Mouse (Mus musculus): ENCODE data around the gene Zer1. TPM values are rescaled to one million over a fixed set of nuclear protein-coding genes. Genes with fewer than 3 reads are reported as not detected.
"Not testable (repeated sequence)": the region's sequence is repeated elsewhere in the genome, so short reads cannot be mapped to it uniquely, and the experiment has no call there.

Gene Zer1
- polyA plus RNA-seq, 1 experiment from 2014 or later: 16.0 TPM

GRCm38 (mm10) chr2:30131240-30131639 lies 6.9 kb upstream of the Zer1 start:
- H3K4me2 ChIP-seq (replicated peaks); H3K9me3 ChIP-seq (ENCODE audit: control insufficient read depth, low read length); H3K9ac ChIP-seq; DNase-seq (ENCODE audit: low spot score); H3K27me3 ChIP-seq (ENCODE audit: control insufficient read depth, insufficient read depth, low read length); ATAC-seq (ENCODE audit: low FRiP score); H3K27ac ChIP-seq; H3K4me3 ChIP-seq (replicated peaks; ENCODE audit: low read length): not testable (repeated sequence)
- H3K4me1 ChIP-seq (replicated peaks; ENCODE audit: control insufficient read depth, insufficient read depth, low read length): peaks cover 14% of the 10 kb centered on the region; the same call in 1 of the 2 replicates
- H3K36me3 ChIP-seq (replicated peaks; ENCODE audit: control insufficient read depth, insufficient read depth): peaks cover 12% of the 10 kb centered on the region; the same call in 1 of the 2 replicates
- WGBS: 69% methylated on average over 5 of the region's 5 CpGs

- Histone ChIP-seq H3K4me2 (replicated peaks) (no peak overlapping the region), H3K4me3 (replicated peaks; ENCODE audit: low read length) (no peak overlapping the region), H3K27me3 (ENCODE audit: control insufficient read depth, insufficient read depth, low read length) (no peaks in the 10 kb centered on the region), H3K9ac (no peak overlapping the region), H3K36me3 (replicated peaks; ENCODE audit: control insufficient read depth, insufficient read depth) (0 out of 2 replicates have a peak, but pooled peaks cover under 1% of the 10 kb centered on the region), H3K9me3 (ENCODE audit: control insufficient read depth, low read length) (no peaks in the 10 kb centered on the region), H3K4me1 (replicated peaks; ENCODE audit: control insufficient read depth, insufficient read depth, low read length) (peaks cover 11% of the 10 kb centered on the region), H3K27ac (no peak overlapping the region)
- DNase-seq (ENCODE audit: low spot score): no peak
- ATAC-seq (ENCODE audit: low FRiP score): no peak
- WGBS: 85% methylated on average over 4 of the region's 4 CpGs
These were observed 5.8 kb upstream of the Zer1 start for GRCm38 (mm10) chr2:30130156-30130555.

GRCm38 (mm10) chr2:30128789-30129188 lies 4.4 kb upstream of the Zer1 start:
- peaks cover 6% of the 10 kb centered on the region for H3K4me1 ChIP-seq (replicated peaks; ENCODE audit: control insufficient read depth, insufficient read depth, low read length)
- no peaks in the 10 kb centered on the region for H3K36me3 ChIP-seq (replicated peaks; ENCODE audit: control insufficient read depth, insufficient read depth)
- no peak for ATAC-seq (ENCODE audit: low FRiP score)
- no peak overlapping the region for H3K9ac ChIP-seq
- no peaks in the 10 kb centered on the region for H3K9me3 ChIP-seq (ENCODE audit: control insufficient read depth, low read length)
- WGBS: 31% methylated on average over 2 of the region's 2 CpGs
- no peak overlapping the region for H3K27ac ChIP-seq
- H3K4me3 ChIP-seq (replicated peaks; ENCODE audit: low read length): no peak overlapping the region
- H3K4me2 ChIP-seq (replicated peaks): no peak overlapping the region
- no peaks in the 10 kb centered on the region for H3K27me3 ChIP-seq (ENCODE audit: control insufficient read depth, insufficient read depth, low read length)
- DNase-seq (ENCODE audit: low spot score): peak; percentile 54

- Histone ChIP-seq H3K9ac (peak overlapping the region; percentile 78), H3K27me3 (ENCODE audit: control insufficient read depth, insufficient read depth, low read length) (no peaks in the 10 kb centered on the region), H3K27ac (peak overlapping the region; percentile 83), H3K4me3 (replicated peaks; ENCODE audit: low read length) (peak overlapping the region; percentile 57), H3K4me2 (replicated peaks) (peak overlapping the region; percentile 58), H3K36me3 (replicated peaks; ENCODE audit: control insufficient read depth, insufficient read depth) (peaks cover 9% of the 10 kb centered on the region; the same call in 1 of the 2 replicates), H3K4me1 (replicated peaks; ENCODE audit: control insufficient read depth, insufficient read depth, low read length) (peaks cover 30% of the 10 kb centered on the region), H3K9me3 (ENCODE audit: control insufficient read depth, low read length) (no peaks in the 10 kb centered on the region)
- peak; percentile 29 for DNase-seq (ENCODE audit: low spot score)
- peak; percentile 76 for ATAC-seq (ENCODE audit: low FRiP score)
- 2% methylated on average over 40 of the region's 44 CpGs for WGBS
These were observed 485 bp downstream of the Zer1 start for GRCm38 (mm10) chr2:30123729-30124471.

GRCm38 (mm10) chr2:30122766-30123165 lies 1.6 kb downstream of the Zer1 start:
- no peaks in the 10 kb centered on the region for H3K9me3 ChIP-seq (ENCODE audit: control insufficient read depth, low read length)
- peak overlapping the region; percentile 58 for H3K4me2 ChIP-seq (replicated peaks)
- H3K9ac ChIP-seq: peak overlapping the region; percentile 78; the same call in 1 of the 2 replicates
- 87% methylated on average over 5 of the region's 5 CpGs for WGBS
- H3K36me3 ChIP-seq (replicated peaks; ENCODE audit: control insufficient read depth, insufficient read depth): peaks cover 9% of the 10 kb centered on the region; the same call in 1 of the 2 replicates
- DNase-seq (ENCODE audit: low spot score): no peak
- no peak overlapping the region for H3K27ac ChIP-seq
- peaks cover 30% of the 10 kb centered on the region for H3K4me1 ChIP-seq (replicated peaks; ENCODE audit: control insufficient read depth, insufficient read depth, low read length)
- peak overlapping the region; percentile 57; the same call in 1 of the 2 replicates for H3K4me3 ChIP-seq (replicated peaks; ENCODE audit: low read length)
- no peaks in the 10 kb centered on the region for H3K27me3 ChIP-seq (ENCODE audit: control insufficient read depth, insufficient read depth, low read length)
- no peak for ATAC-seq (ENCODE audit: low FRiP score)

- DNase-seq (ENCODE audit: low spot score) (no peak), ATAC-seq (ENCODE audit: low FRiP score) (no peak)
- H3K27ac ChIP-seq: no peak overlapping the region
- WGBS: 67% methylated on average over 4 of the region's 4 CpGs
- H3K36me3 ChIP-seq (replicated peaks; ENCODE audit: control insufficient read depth, insufficient read depth): peaks cover 9% of the 10 kb centered on the region; the same call in 1 of the 2 replicates
- H3K4me1 ChIP-seq (replicated peaks; ENCODE audit: control insufficient read depth, insufficient read depth, low read length): peaks cover 30% of the 10 kb centered on the region
- no peak overlapping the region for H3K4me3 ChIP-seq (replicated peaks; ENCODE audit: low read length)
- no peak overlapping the region for H3K4me2 ChIP-seq (replicated peaks)
- no peaks in the 10 kb centered on the region for H3K27me3 ChIP-seq (ENCODE audit: control insufficient read depth, insufficient read depth, low read length)
- no peaks in the 10 kb centered on the region for H3K9me3 ChIP-seq (ENCODE audit: control insufficient read depth, low read length)
- H3K9ac ChIP-seq: 0 out of 2 replicates have a peak overlapping the region, but pooled peaks have one; percentile 3
These were observed 4.1 kb downstream of the Zer1 start for GRCm38 (mm10) chr2:30120269-30120668.

GRCm38 (mm10) chr2:30119641-30120051 lies 4.7 kb downstream of the Zer1 start:
- ATAC-seq (ENCODE audit: low FRiP score) (peak; percentile 22), DNase-seq (ENCODE audit: low spot score) (no peak)
- H3K4me3 ChIP-seq (replicated peaks; ENCODE audit: low read length): no peak overlapping the region
- no peaks in the 10 kb centered on the region for H3K27me3 ChIP-seq (ENCODE audit: control insufficient read depth, insufficient read depth, low read length)
- H3K4me1 ChIP-seq (replicated peaks; ENCODE audit: control insufficient read depth, insufficient read depth, low read length): peaks cover 25% of the 10 kb centered on the region
- H3K27ac ChIP-seq: peak overlapping the region; percentile 30
- WGBS: 6% methylated on average over 6 of the region's 6 CpGs
- H3K4me2 ChIP-seq (replicated peaks): peak overlapping the region; percentile 9; the same call in 1 of the 2 replicates
- H3K9ac ChIP-seq: 0 out of 2 replicates have a peak overlapping the region, but pooled peaks have one; percentile 3
- peaks cover 12% of the 10 kb centered on the region; the same call in 1 of the 2 replicates for H3K36me3 ChIP-seq (replicated peaks; ENCODE audit: control insufficient read depth, insufficient read depth)
- no peaks in the 10 kb centered on the region for H3K9me3 ChIP-seq (ENCODE audit: control insufficient read depth, low read length)

GRCm38 (mm10) chr2:30112564-30112963 lies 11.8 kb downstream of the Zer1 start:
- H3K4me1 ChIP-seq (replicated peaks; ENCODE audit: control insufficient read depth, insufficient read depth, low read length): no peaks in the 10 kb centered on the region
- no peak overlapping the region for H3K9ac ChIP-seq
- no peak for ATAC-seq (ENCODE audit: low FRiP score)
- WGBS: 94% methylated on average over 5 of the region's 5 CpGs
- peaks cover 54% of the 10 kb centered on the region for H3K36me3 ChIP-seq (replicated peaks; ENCODE audit: control insufficient read depth, insufficient read depth)
- H3K27ac ChIP-seq: no peak overlapping the region
- no peak overlapping the region for H3K4me2 ChIP-seq (replicated peaks)
- H3K27me3 ChIP-seq (ENCODE audit: control insufficient read depth, insufficient read depth, low read length): no peaks in the 10 kb centered on the region
- no peak for DNase-seq (ENCODE audit: low spot score)
- H3K9me3 ChIP-seq (ENCODE audit: control insufficient read depth, low read length): no peaks in the 10 kb centered on the region
- no peak overlapping the region for H3K4me3 ChIP-seq (replicated peaks; ENCODE audit: low read length)

- H3K9ac ChIP-seq: no peak overlapping the region
- H3K27me3 ChIP-seq (ENCODE audit: control insufficient read depth, insufficient read depth, low read length): no peaks in the 10 kb centered on the region
- peaks cover 65% of the 10 kb centered on the region for H3K36me3 ChIP-seq (replicated peaks; ENCODE audit: control insufficient read depth, insufficient read depth)
- no peaks in the 10 kb centered on the region for H3K4me1 ChIP-seq (replicated peaks; ENCODE audit: control insufficient read depth, insufficient read depth, low read length)
- H3K27ac ChIP-seq: no peak overlapping the region
- H3K9me3 ChIP-seq (ENCODE audit: control insufficient read depth, low read length): no peaks in the 10 kb centered on the region
- H3K4me3 ChIP-seq (replicated peaks; ENCODE audit: low read length): no peak overlapping the region
- ATAC-seq (ENCODE audit: low FRiP score): no peak
- H3K4me2 ChIP-seq (replicated peaks): no peak overlapping the region
- WGBS: 99% methylated on average over 2 of the region's 2 CpGs
- DNase-seq (ENCODE audit: low spot score): no peak
These were observed 12.9 kb downstream of the Zer1 start for GRCm38 (mm10) chr2:30111500-30111899.
